ENCODE assay signal across 9 mouse cellular contexts in the genomic region with DNA sequence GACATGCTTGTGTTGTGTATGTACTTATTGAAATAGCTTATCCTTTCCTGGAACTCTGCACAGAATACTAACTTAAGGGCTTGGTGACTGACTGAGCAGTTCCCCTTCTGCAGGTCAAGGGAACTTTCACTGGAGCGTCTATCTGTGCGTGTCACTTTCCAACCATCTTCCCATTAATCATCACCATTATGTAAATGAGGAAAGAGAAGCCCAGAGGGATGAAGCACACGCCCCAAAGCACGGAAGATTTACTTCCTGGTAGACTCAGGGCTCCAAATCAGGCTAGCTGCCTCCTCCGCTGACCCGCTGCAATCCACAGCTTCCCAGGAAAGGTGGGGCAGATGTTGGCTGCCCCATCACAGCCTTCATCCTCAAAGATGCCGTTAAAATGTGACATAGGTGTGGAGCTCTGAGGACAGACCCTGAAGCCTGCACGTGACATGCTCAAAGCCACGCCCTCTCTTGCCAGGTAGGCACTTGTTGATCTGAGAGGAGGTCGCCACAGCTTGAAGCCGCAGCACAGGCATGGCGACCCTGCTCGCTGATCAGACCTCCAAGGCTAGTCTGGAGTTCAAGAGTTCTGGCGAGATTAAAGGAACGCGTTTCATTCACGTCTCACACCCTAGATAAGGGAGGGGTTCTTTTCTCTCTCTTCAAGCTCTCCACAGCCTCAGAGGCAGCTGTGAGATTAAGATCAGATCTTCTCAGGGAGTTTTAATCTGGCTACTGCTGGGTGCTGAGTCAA. TPM values are rescaled to one million over a fixed set of nuclear protein-coding genes. Genes with fewer than 3 reads are reported as not detected.
DNase-seq lines count a peak whose midpoint lies in the region; ATAC-seq and TF ChIP-seq lines count a peak whose summit lies in the region.
"Had no signal": no experiment of that assay in that cellular context is flagged by ENCODE, and none has a peak within 500 bp of the region (broad histone marks: within the 10 kb centered on the region; RNA-seq: fewer than 3 reads in every experiment).

No protein-coding gene starts in this region.

- H3K9ac ChIP-seq in heart, embryonic 15.5 days: peak overlapping the region; percentile 23; the same call in 1 of the 2 replicates
- H3K9ac ChIP-seq in heart, adult 2 months (ENCODE audit: low read depth, low read length): no peak overlapping the region
- H3K9ac ChIP-seq in intestine, postnatal 0 days (ENCODE audit: low read depth, low read length): no peak overlapping the region
- H3K9ac ChIP-seq in stomach, embryonic 16.5 days (ENCODE audit: low read length): peak overlapping the region; percentile 24

- H3K27me3 ChIP-seq in heart, embryonic 15.5 days: 0 out of 2 replicates have a peak, but pooled peaks cover 2% of the 10 kb centered on the region
- no peaks in the 10 kb centered on the region for H3K27me3 ChIP-seq in heart, adult 2 months (ENCODE audit: control insufficient read depth, insufficient read depth, low read length)
- no peaks in the 10 kb centered on the region; the same call in 1 of the 2 replicates for H3K27me3 ChIP-seq in thymus, adult 2 months (ENCODE audit: control insufficient read depth, insufficient read depth, low read length)
- H3K27me3 ChIP-seq in intestine, postnatal 0 days (replicated peaks; ENCODE audit: control insufficient read depth, insufficient read depth, low read length): no peaks in the 10 kb centered on the region; the same call in 1 of the 2 replicates
- no peaks in the 10 kb centered on the region for H3K27me3 ChIP-seq in stomach, embryonic 16.5 days (ENCODE audit: control insufficient read depth, insufficient read depth, low read length)

- TF ChIP-seq CTCF in heart, adult 2 months (IDR thresholded peaks at IDR 0.05): no peak
- no peak for TF ChIP-seq CTCF in thymus, adult 2 months (IDR thresholded peaks at IDR 0.05; ENCODE audit: borderline replicate concordance, control insufficient read depth, extremely low read depth, insufficient read depth, low read length, poor library complexity)
- no peak for TF ChIP-seq CTCF in intestine, postnatal 0 days (IDR thresholded peaks at IDR 0.05; ENCODE audit: low read depth)

- H3K4me1 ChIP-seq in heart, embryonic 15.5 days (replicated peaks): 0 out of 2 replicates have a peak, but pooled peaks cover 12% of the 10 kb centered on the region
- H3K4me1 ChIP-seq in heart, adult 2 months (ENCODE audit: control insufficient read depth, insufficient read depth, low read length): no peaks in the 10 kb centered on the region
- peaks cover 6% of the 10 kb centered on the region for H3K4me1 ChIP-seq in thymus, adult 2 months (replicated peaks; ENCODE audit: control insufficient read depth, insufficient read depth, low read length)
- no peaks in the 10 kb centered on the region for H3K4me1 ChIP-seq in intestine, postnatal 0 days (replicated peaks; ENCODE audit: control insufficient read depth, insufficient read depth, low read length)
- H3K4me1 ChIP-seq in stomach, embryonic 16.5 days (ENCODE audit: control insufficient read depth, insufficient read depth, low read length): 0 out of 2 replicates have a peak, but pooled peaks cover 3% of the 10 kb centered on the region

- no peaks in the 10 kb centered on the region for H3K36me3 ChIP-seq in heart, embryonic 15.5 days
- H3K36me3 ChIP-seq in heart, adult 2 months (ENCODE audit: control insufficient read depth, insufficient read depth, low read length): no peaks in the 10 kb centered on the region
- no peaks in the 10 kb centered on the region for H3K36me3 ChIP-seq in thymus, adult 2 months (ENCODE audit: control insufficient read depth, insufficient read depth, low read length)
- no peaks in the 10 kb centered on the region for H3K36me3 ChIP-seq in intestine, postnatal 0 days (ENCODE audit: control insufficient read depth, insufficient read depth)
- H3K36me3 ChIP-seq in stomach, embryonic 16.5 days (ENCODE audit: control insufficient read depth, insufficient read depth, low read length): no peaks in the 10 kb centered on the region

- no peaks in the 10 kb centered on the region for H3K9me3 ChIP-seq in heart, embryonic 15.5 days (replicated peaks)
- H3K9me3 ChIP-seq in intestine, postnatal 0 days (ENCODE audit: control insufficient read depth): no peaks in the 10 kb centered on the region
- no peaks in the 10 kb centered on the region for H3K9me3 ChIP-seq in stomach, embryonic 16.5 days (replicated peaks; ENCODE audit: control insufficient read depth, low read length)

- DNase-seq in heart, adult 2 months: no peak
- DNase-seq in thymus, adult 2 months: no peak
- no peak for DNase-seq in thymus, postnatal 36 days
- DNase-seq in right cerebral cortex, adult 18-20 months: no peak
- no peak for DNase-seq in B cell, adult 2 months
- DNase-seq: heart, postnatal 10 days had no signal

- H3K27ac ChIP-seq in heart, embryonic 15.5 days: no peak overlapping the region
- no peak overlapping the region for H3K27ac ChIP-seq in heart, adult 2 months
- no peak overlapping the region for H3K27ac ChIP-seq in thymus, adult 2 months (ENCODE audit: control insufficient read depth, insufficient read depth, low read length)
- no peak overlapping the region for H3K27ac ChIP-seq in intestine, postnatal 0 days (ENCODE audit: low read depth, low read length)
- H3K27ac ChIP-seq in stomach, embryonic 16.5 days (ENCODE audit: low read length): peak overlapping the region; percentile 89

- no peak for ATAC-seq in heart, embryonic 15.5 days (replicated peaks; ENCODE audit: insufficient number of reproducible peaks, insufficient read depth, low FRiP score, low read depth)
- no peak for ATAC-seq in intestine, postnatal 0 days
- peak; percentile 31; the same call in 1 of the 2 replicates for ATAC-seq in stomach, embryonic 16.5 days (ENCODE audit: insufficient read depth, low FRiP score)

- H3K79me2 ChIP-seq in heart, adult 2 months (replicated peaks; ENCODE audit: control insufficient read depth, insufficient read depth, low read length): no peaks in the 10 kb centered on the region

- H3K4me2 ChIP-seq in heart, embryonic 15.5 days: peak overlapping the region; percentile 65
- H3K4me2 ChIP-seq in intestine, postnatal 0 days (replicated peaks; ENCODE audit: low read depth): peak overlapping the region; percentile 63
- H3K4me2 ChIP-seq in stomach, embryonic 16.5 days (ENCODE audit: low read depth, low read length): peak overlapping the region; percentile 46

- intact Hi-C loops in heart, adult 2 months (cut with DNase I): no loop called here

- 9% methylated on average over 17 of the region's 17 CpGs for WGBS in heart, embryonic 15.5 days
- WGBS in heart, adult 2 months: 20% methylated on average over 17 of the region's 17 CpGs
- 20% methylated on average over 17 of the region's 17 CpGs for WGBS in thymus, adult 2 months
- 6% methylated on average over 17 of the region's 17 CpGs for WGBS in intestine, postnatal 0 days
- 8% methylated on average over 17 of the region's 17 CpGs for WGBS in stomach, embryonic 16.5 days

- TF ChIP-seq POLR2A in heart, adult 2 months (IDR thresholded peaks at IDR 0.05; ENCODE audit: insufficient read depth, low read depth, low read length): no peak
- no peak for TF ChIP-seq POLR2A in thymus, adult 2 months (IDR thresholded peaks at IDR 0.05; ENCODE audit: control insufficient read depth, extremely low read depth, insufficient read depth, low read length, poor library complexity)

- no peak for TF ChIP-seq EP300 in heart, adult 2 months (IDR thresholded peaks at IDR 0.05; ENCODE audit: insufficient read depth, low read depth, low read length)

- peak overlapping the region; percentile 32 for H3K4me3 ChIP-seq in heart, embryonic 15.5 days
- no peak overlapping the region for H3K4me3 ChIP-seq in heart, adult 2 months
- H3K4me3 ChIP-seq in thymus, adult 2 months (ENCODE audit: control insufficient read depth, insufficient read depth, low read length): 0 out of 2 replicates have a peak overlapping the region, but pooled peaks have one; percentile 8
- peak overlapping the region; percentile 31 for H3K4me3 ChIP-seq in intestine, postnatal 0 days (ENCODE audit: low read depth, low read length)
- H3K4me3 ChIP-seq in stomach, embryonic 16.5 days (replicated peaks; ENCODE audit: low read length): peak overlapping the region; percentile 28

RNA-seq across cellular contexts. Expression of a gene that starts 21.7 kb away (rescaled TPM):
- 77.3 and 91.1 TPM in 2 replicates for polyA plus RNA-seq in heart, embryonic 15.5 days (2015; fragmentation: Nextera tagmentation; extraction: Ambion mirVana)
- total RNA-seq in heart, adult 2 months (2021): 10 to 100 TPM; 66.3 to 73.1 TPM
- 43.2 and 78.8 TPM in 2 replicates for polyA plus RNA-seq in heart, adult 2 months (2012; rRNA removed)
- polyA plus RNA-seq in thymus, adult 2 months (2012; rRNA removed): 54.9 and 60.1 TPM in 2 replicates
- 47.4 and 48.3 TPM in 2 replicates for polyA plus RNA-seq in intestine, postnatal 0 days (2015; fragmentation: Nextera tagmentation; extraction: Ambion mirVana)
- polyA plus RNA-seq in stomach, embryonic 16.5 days (2015; fragmentation: Nextera tagmentation; extraction: Ambion mirVana): 109 and 115 TPM in 2 replicates

RNA-seq across cellular contexts. Expression of a gene that starts 42.0 kb away (rescaled TPM):
- 16.7 and 18.4 TPM in 2 replicates for polyA plus RNA-seq in heart, embryonic 15.5 days (2015; fragmentation: Nextera tagmentation; extraction: Ambion mirVana)
- total RNA-seq in heart, adult 2 months (2021): 100 to 1,000 TPM; 331 to 374 TPM
- polyA plus RNA-seq in heart, adult 2 months (2012; rRNA removed): 146 and 227 TPM in 2 replicates
- polyA plus RNA-seq in thymus, adult 2 months (2012; rRNA removed): 40.5 and 43.1 TPM in 2 replicates
- 8.2 and 8.5 TPM in 2 replicates for polyA plus RNA-seq in intestine, postnatal 0 days (2015; fragmentation: Nextera tagmentation; extraction: Ambion mirVana)
- polyA plus RNA-seq in stomach, embryonic 16.5 days (2015; fragmentation: Nextera tagmentation; extraction: Ambion mirVana): 12.4 and 12.9 TPM in 2 replicates

Comparison
In these comparisons a context has a peak if more than half of its experiments do, and no peak if none do; other contexts are left out.
1. H3K9ac ChIP-seq: peak in heart, embryonic 15.5 days (single experiment) and stomach, embryonic 16.5 days (single experiment); none in heart, adult 2 months (single experiment) and intestine, postnatal 0 days (single experiment).
2. Peak in every context shown above with its lines, with median percentiles within 50 percentile points of each other: H3K4me2 ChIP-seq.